Mouse (Mus musculus): ENCODE data around the gene Nos3. TPM values are rescaled to one million over a fixed set of nuclear protein-coding genes. Genes with fewer than 3 reads are reported as not detected.
A peak's percentile ranks its signal among the peaks of the same experiment; 100 is the strongest.

Nos3 gene
- total RNA-seq, 2 experiments from 2014 or later = not detected

GRCm38 (mm10) chr5:24343977-24344436 lies 20.6 kb upstream of the Nos3 start:
- peak; percentile 65 for ATAC-seq (replicated peaks; ENCODE audit: poor library complexity)

GRCm38 (mm10) chr5:24344477-24345051 lies 20.0 kb upstream of the Nos3 start:
- peak; percentile 9; the same call in 1 of the 2 replicates for ATAC-seq (replicated peaks; ENCODE audit: poor library complexity)

GRCm38 (mm10) chr5:24346313-24346712 lies 18.3 kb upstream of the Nos3 start:
- peak; percentile 27; the same call in 1 of the 2 replicates for ATAC-seq (replicated peaks; ENCODE audit: poor library complexity)

- no peak for ATAC-seq (replicated peaks; ENCODE audit: poor library complexity)
These were observed 17.3 kb upstream of the Nos3 start for GRCm38 (mm10) chr5:24347186-24347875.

GRCm38 (mm10) chr5:24348128-24348527 lies 16.5 kb upstream of the Nos3 start:
- peak; percentile 69 for ATAC-seq (replicated peaks; ENCODE audit: poor library complexity)

GRCm38 (mm10) chr5:24348546-24348945 lies 16.1 kb upstream of the Nos3 start:
- ATAC-seq (replicated peaks; ENCODE audit: poor library complexity) = no peak

- no peak for ATAC-seq (replicated peaks; ENCODE audit: poor library complexity)
These were observed 14.5 kb upstream of the Nos3 start for GRCm38 (mm10) chr5:24350073-24350472.

- no peak for ATAC-seq (replicated peaks; ENCODE audit: poor library complexity)
These were observed 13.9 kb upstream of the Nos3 start for GRCm38 (mm10) chr5:24350531-24351250.

GRCm38 (mm10) chr5:24351278-24351677 lies 13.3 kb upstream of the Nos3 start, which contains the start of gene Kcnh2:
Gene Kcnh2, minus strand, starts transcription at chr5:24351604.
- ATAC-seq (replicated peaks; ENCODE audit: poor library complexity) = no peak

GRCm38 (mm10) chr5:24351701-24352171 lies 12.9 kb upstream of the Nos3 start:
- peak; percentile 59 for ATAC-seq (replicated peaks; ENCODE audit: poor library complexity)

- ATAC-seq (replicated peaks; ENCODE audit: poor library complexity) = no peak
These were observed 12.3 kb upstream of the Nos3 start for GRCm38 (mm10) chr5:24352251-24352859.

- ATAC-seq (replicated peaks; ENCODE audit: poor library complexity) = no peak
These were observed 11.3 kb upstream of the Nos3 start for GRCm38 (mm10) chr5:24353327-24353726.

- no peak for ATAC-seq (replicated peaks; ENCODE audit: poor library complexity)
These were observed 7.8 kb upstream of the Nos3 start for GRCm38 (mm10) chr5:24356764-24357163.

- peak; percentile 95 for ATAC-seq (replicated peaks; ENCODE audit: poor library complexity)
These were observed 7.1 kb upstream of the Nos3 start for GRCm38 (mm10) chr5:24357461-24357860.

- ATAC-seq (replicated peaks; ENCODE audit: poor library complexity) = peak; percentile 87
These were observed 3.7 kb upstream of the Nos3 start for GRCm38 (mm10) chr5:24360792-24361454.

- no peak for ATAC-seq (replicated peaks; ENCODE audit: poor library complexity)
These were observed 1.1 kb upstream of the Nos3 start for GRCm38 (mm10) chr5:24363467-24363866.

GRCm38 (mm10) chr5:24364061-24364460 lies 549 bp upstream of the Nos3 start:
- ATAC-seq (replicated peaks; ENCODE audit: poor library complexity) = no peak

GRCm38 (mm10) chr5:24364963-24365362 lies 353 bp downstream of the Nos3 start:
- no peak for ATAC-seq (replicated peaks; ENCODE audit: poor library complexity)

GRCm38 (mm10) chr5:24365528-24365927 lies 918 bp downstream of the Nos3 start:
- peak; percentile 45 for ATAC-seq (replicated peaks; ENCODE audit: poor library complexity)

- no peak for ATAC-seq (replicated peaks; ENCODE audit: poor library complexity)
These were observed 1.8 kb downstream of the Nos3 start for GRCm38 (mm10) chr5:24366426-24366825.

GRCm38 (mm10) chr5:24369767-24370166 lies 5.2 kb downstream of the Nos3 start:
- ATAC-seq (replicated peaks; ENCODE audit: poor library complexity) = no peak
